Mouse (Mus musculus): ENCODE data around the gene Hoxb5.

The Hoxb5 gene

GRCm38 (mm10) chr11:96304381-96305195, 1.5 kb downstream of the Hoxb5 start:
- DNase-seq = no peak

- no peak for DNase-seq
Measured at GRCm38 (mm10) chr11:96305505-96306182, 2.5 kb downstream of the Hoxb5 start.

- DNase-seq = no peak
Measured at GRCm38 (mm10) chr11:96306183-96306907, 3.2 kb downstream of the Hoxb5 start.

- DNase-seq = no peak
Measured at GRCm38 (mm10) chr11:96306908-96307269, 3.8 kb downstream of the Hoxb5 start.

GRCm38 (mm10) chr11:96308763-96309162, 5.6 kb downstream of the Hoxb5 start:
- DNase-seq = no peak

GRCm38 (mm10) chr11:96309288-96309687, 6.2 kb downstream of the Hoxb5 start:
- no peak for DNase-seq

- no peak for DNase-seq
Measured at GRCm38 (mm10) chr11:96310183-96310938, 7.2 kb downstream of the Hoxb5 start.

- DNase-seq = no peak
Measured at GRCm38 (mm10) chr11:96311097-96311496, 8.0 kb downstream of the Hoxb5 start.

- no peak for DNase-seq
Measured at GRCm38 (mm10) chr11:96311520-96312417, 8.6 kb downstream of the Hoxb5 start.

GRCm38 (mm10) chr11:96313134-96313533, 10.0 kb downstream of the Hoxb5 start:
- no peak for DNase-seq

- DNase-seq = no peak
Measured at GRCm38 (mm10) chr11:96313806-96314428, 10.8 kb downstream of the Hoxb5 start.

GRCm38 (mm10) chr11:96314671-96315343, 11.7 kb downstream of the Hoxb5 start:
- no peak for DNase-seq

GRCm38 (mm10) chr11:96315344-96315681, 12.2 kb downstream of the Hoxb5 start:
- no peak for DNase-seq

- DNase-seq = no peak
Measured at GRCm38 (mm10) chr11:96316696-96317607, 13.8 kb downstream of the Hoxb5 start.

GRCm38 (mm10) chr11:96317608-96318367, 14.7 kb downstream of the Hoxb5 start, which contains the start of gene Hoxb4:
Gene Hoxb4, plus strand, starts transcription at chr11:96318267.
- no peak for DNase-seq

GRCm38 (mm10) chr11:96318368-96319070, 15.4 kb downstream of the Hoxb5 start:
- DNase-seq = no peak

GRCm38 (mm10) chr11:96319071-96319902, 16.2 kb downstream of the Hoxb5 start:
- DNase-seq = no peak

Measured in cerebellum, adult 18-20 months (tissue).